Mouse (Mus musculus): ENCODE data around the gene Tnrc6b.

The Tnrc6b gene

DNA sequence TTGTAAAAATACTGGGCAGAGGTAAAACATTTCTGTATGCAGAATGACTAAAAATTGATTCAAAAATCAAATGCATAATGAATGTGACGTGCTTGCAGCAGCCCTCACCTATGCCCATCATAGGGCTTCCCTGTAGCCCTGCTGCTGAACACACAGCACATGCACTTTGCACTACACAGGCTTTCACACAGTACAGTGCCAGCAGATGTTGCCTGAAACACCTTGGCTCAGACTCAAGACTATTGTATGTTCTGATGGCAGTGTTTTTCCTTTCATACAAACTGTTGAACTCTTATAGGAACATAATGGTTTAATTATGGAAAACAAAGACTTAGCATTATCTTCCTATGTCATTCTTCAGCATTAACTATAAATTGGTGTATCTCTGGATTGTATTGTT is 84.0 kb downstream of the Tnrc6b start:
- no peak for DNase-seq

DNA sequence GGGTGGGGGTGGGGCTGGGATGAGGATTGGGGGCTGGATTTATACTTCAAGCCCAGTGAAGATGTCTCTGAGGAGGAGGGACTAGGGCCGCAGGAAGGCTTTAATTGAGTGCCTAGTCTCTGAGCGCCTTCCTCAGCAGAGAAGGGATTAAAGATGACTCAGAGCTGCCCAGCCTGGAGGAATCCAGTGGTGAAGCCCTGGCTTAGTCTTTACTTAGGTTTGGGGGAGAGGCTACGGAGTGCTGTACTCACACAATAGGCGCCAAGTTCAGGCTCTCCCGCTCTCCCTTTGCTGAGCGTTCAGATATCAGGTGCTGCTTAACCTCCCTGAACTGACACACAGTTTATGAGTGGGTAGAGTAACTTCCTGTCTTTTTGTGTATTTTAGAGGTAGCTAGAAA is 86.6 kb downstream of the Tnrc6b start:
- DNase-seq, result peak; percentile 34

DNA sequence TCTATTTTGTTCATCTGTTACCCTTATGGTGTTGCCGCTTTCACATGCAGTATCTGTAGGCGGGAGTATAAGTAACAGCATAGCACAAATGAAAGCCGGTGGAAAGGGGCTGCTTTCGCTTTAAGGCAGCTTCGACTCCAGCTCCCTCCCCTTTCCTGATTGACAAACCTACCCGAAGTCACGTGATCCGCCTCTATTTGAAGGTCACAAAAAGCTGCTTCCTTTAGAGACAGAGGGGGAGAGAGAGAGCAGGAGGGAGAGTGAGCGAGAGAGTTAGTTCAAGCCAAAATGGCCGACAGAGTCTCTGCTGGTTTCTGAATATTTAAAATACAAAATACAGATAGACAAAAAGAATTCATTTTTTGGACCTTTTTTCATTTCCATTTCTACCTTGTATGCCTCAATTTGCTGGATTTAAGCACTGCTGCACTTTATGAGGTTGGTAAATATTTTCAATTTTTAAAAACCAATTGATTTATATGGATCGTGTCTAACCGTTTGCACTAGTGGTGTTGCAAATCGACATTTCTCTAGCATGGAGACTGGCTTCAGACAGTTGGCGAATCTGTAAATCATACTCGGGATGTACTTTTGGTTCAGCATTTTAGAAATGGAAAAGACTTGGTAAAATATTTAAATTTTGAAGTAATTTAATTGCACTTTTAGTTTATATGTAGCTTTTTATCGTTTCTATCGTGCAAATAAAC is 87.4 kb downstream of the Tnrc6b start:
- peak; percentile 98 for DNase-seq

DNA sequence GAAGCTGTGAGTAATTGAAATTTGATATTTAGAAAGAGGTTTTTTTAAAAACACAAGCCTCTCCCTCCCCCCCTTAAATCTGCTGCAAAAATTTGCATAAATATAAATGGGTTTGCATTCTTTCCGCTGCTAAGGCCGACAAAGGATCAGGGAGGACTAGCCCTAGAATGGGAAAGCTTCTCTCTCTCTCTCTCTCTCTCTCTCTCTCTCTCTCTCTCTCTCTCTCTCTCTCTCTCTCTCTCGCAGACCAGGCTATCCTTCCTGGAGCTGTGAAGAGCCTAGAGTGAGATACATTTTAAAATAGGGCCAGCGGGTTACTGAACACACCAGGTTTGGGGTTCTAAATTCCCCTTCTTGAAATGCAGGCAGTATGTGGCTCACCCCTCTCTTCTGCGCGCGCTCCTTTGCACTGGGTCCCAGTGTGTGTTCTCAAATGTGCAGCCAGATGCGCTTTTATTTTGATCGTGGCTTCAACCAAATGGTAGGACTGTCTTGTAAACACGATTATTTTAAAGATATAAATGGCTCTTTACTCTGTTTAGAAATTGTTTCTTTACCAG is 88.0 kb downstream of the Tnrc6b start:
- DNase-seq, result peak; percentile 42

DNA sequence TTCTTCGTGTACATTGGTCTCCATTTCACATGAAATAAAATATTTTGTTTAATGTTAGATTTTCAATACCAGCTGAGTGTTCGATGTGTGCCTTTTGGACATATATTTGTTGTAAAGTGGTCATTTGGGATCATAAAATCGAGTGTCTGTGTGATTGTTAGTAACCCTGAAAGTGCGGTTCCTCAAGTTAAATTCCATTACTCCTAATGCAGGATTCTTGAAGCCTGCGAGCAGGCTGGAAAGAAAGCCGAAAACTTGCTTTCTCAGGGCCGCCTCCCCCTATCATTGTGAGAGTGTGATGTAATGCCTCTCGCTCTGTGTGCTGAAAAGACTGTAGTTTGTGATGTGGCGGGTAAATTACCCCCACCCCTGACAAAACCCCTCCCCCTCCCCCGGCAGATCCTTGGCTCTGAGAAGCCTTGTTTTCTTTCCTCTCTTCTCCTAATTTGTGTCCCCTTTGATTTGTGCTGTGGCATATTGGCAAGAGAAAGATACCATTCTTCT is 88.6 kb downstream of the Tnrc6b start:
- DNase-seq, result peak; percentile 51

DNA sequence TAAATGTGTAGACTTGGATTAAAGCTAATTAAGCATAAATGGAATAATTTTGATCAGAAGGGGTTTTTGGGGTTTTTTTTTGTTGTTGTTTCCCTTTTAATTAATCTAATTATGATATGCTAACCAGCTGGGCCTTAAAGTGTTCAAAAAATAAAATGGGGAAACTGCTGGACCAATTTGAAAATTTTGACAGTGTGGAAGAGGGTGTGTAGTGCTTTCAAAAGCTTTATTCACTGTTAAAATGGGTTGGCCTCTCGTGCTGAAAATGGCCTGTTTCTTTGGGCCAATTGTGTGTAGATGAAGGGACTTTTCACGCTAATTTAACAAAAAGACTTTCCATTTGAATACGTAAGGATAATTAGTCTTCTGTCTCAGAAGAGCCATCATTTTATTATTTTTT is 89.1 kb downstream of the Tnrc6b start:
- DNase-seq, result no peak

DNA sequence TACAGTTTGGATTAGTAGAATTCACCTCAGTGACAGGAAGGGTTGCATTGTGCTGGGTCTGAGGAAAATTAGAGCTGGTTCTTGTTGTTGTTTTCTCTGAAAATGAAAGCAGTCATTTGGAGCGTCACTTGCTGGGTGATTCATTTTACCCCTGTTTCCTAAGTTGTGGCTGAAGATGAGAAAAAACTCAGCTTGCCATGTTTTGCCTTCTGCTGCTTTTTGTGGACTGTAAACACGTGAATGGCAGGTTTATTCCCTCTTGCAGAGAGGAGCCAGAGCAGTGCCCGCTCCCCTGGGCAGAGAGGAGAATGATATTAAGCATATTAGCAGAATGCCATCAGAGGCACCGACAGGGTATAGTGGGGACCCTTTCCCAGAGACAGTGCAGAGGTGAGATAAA is 89.7 kb downstream of the Tnrc6b start:
- DNase-seq, result no peak

DNA sequence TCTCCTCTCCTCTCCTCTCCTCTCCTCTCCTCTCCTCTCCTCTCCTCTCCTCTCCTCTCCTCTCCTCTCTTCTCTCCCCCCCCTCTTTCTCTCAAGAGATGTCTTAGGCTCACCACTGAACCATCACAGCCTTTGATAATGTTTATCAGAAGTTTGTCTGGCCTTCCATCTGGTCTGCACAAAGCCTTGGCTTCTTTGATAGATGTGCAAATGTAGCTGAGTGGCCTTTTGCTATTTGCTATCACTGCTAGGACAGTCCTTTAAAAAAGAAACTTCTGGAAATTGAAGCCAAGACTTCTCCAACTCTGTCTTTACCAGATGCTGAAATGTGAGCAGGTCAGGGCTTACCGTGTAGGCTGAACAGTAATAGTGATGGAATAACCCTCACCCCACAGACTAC is 90.5 kb downstream of the Tnrc6b start:
- no peak for DNase-seq

DNA sequence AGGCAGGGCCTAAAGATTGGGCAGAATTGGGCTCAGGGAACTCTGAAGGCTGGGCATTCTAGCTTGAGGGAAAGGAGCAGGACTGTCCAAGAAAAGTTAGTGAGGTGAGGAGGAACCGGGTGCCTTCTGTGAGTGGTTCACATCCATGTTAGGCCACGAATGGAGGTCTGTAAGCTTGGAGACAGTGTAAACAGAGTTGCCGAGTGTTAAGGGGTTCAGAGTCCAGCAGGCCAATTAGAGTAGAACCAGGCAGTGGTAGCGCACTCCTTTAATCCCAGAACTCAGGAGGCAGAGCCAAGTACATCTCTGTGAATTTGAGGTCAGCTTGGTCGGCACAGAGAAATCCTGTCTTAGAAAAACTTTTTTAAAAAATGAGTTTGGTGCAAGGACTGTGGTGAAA is 96.0 kb downstream of the Tnrc6b start:
- DNase-seq, result no peak

DNA sequence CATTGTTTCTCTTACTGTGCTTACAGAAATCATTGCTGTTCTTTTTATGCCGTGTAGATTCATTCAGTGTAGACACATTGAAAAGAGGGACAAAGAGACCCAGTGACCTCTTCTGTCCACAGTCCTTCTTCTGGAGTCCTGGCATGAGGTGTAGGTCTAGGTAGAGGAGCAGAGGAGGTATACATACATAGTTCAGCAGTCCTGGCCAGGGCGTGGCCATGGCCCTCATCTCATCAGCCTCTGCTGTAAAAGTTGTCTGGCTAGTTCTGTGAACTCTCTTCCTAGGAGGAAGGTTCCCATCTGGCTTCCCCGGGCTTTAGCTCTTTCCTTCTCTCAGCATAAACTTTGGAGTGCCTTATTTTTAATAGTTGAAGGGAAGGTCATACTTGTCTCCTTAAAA is 99.1 kb downstream of the Tnrc6b start:
- no peak for DNase-seq

DNA sequence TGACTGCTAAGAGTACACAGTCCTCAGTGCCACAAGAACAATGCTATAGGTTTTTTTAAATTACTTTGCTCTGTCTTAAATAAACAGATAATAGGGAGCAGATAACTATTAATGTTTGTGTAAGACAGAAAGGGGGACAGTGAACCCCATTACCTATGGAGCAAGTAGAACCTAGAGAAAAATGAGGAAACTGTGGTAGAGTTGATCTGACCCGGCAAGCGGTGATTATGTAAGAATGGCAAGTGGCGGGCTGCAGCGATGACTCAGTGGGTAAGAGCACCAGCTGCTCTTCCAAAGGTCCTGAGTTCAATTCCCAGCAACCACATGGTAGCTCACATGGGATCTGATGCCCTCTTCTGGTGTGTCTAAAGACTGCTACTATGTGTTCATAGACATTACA is 101.7 kb downstream of the Tnrc6b start:
- peak; percentile 64 for DNase-seq

DNA sequence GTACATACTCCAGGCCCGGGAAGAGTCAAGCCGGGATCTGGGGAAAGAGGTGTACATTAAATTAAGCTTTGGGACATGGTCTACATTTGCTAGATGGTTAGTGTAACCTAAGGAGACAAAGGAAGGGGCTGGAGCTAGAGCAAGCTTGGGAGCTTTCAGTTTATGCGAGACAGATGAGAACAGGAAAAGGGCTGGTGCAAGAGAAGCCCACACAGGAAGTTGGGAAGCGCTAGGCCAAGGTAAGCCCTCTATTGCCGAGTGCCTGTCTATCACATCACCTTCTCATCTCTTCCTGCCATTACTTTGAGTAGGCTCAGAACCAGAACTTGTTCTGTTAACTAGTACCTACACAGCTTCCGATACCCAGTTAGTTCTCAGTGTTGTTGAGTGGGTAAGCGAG is 103.7 kb downstream of the Tnrc6b start:
- DNase-seq, result no peak

DNA sequence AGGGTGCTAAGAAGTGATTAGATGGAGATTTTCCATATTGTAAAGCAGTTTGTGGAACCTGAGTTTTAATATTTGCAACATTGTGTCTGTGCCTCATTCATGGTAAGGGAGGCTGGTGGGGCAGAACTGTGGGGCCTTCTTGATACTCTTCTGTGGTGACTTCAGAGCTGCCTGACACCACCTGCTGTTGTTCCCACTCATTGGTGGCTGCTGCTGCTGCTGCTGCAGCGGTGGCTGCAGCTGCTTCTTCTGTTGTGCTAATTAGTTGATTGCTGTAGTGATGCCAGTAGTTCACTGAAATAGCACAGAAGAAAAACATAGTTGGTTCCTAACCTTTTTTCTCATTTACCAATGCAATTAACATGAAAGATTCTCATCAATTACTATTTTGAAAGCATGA is 111.2 kb downstream of the Tnrc6b start:
- DNase-seq, result no peak

DNA sequence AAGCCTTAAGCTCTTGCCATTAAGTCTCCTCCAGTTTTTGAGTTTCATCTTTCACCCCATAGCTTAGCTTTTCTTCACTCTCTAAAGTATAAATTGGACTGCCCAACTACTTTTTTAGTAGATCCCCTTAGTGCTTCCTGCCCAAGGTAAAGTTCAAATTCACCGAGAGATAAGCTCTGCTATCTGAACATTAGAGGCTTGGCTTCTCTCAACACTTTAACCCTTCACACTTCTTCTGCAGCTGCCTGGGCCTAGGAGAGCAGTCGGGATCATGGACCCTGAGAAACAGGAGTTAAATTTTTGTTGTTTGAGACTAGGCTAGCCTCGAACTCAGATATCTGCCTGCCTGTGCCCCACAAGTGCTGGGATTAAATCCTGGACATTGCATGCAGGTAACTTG is 120.1 kb downstream of the Tnrc6b start:
- no peak for DNase-seq

DNA sequence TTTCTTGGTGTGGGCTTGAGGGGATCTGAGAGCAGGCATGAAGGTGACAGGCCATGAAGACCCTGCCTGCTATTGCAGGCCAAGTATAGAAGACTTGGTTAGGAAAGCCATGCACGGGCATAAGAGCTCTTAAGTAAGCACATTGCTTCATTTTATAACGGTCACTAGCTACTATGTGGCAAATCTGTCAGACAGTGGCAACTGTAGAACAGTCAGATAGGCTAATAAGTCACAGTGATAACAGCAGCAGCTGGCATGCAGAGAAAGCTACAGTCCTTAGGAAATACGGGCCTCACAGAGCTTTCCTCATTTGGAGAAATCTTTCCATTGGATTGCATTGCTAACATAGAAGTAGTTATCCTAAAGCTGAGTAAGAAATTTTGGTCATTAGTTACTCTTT is 121.7 kb downstream of the Tnrc6b start:
- DNase-seq, result no peak

DNA sequence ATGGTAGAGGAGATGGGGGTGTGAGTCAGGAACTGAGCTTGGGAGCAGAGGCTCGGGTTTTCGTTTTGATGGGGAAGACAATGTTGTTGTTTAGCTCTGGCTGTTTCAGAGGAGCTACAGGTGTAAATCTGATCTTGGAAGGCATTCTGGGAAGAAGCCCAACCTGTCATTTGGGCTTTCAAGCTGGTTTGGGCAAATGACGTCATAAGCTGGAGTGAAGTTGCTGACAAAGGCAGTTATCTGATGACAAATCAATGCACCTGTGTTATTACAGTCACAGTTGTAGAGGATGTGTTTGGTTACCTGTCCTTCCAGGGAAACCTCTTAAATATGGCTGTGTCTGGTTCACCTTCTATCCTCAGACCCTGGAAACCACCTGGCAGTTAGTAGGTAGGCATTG is 125.1 kb downstream of the Tnrc6b start:
- DNase-seq, result no peak

DNA sequence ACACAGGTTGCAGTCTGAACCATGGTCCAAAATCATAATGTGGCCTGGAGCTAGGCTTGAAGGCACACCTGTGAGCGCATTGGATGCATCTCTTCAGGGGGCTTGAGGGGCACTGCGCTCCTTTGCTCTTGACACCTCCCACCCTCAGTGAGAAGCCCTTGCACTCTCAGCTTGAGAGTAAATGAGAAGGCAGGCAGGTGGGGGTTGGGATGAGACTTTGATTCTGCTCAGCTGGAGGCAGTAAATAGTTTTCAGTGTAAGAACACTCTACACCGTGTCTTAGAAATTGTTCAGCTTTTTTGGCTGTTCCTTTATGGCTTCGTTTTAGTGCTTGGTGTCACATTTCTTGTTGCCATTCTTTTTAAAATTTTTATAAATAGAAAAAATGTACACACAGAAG is 127.7 kb downstream of the Tnrc6b start:
- DNase-seq, result no peak

DNA sequence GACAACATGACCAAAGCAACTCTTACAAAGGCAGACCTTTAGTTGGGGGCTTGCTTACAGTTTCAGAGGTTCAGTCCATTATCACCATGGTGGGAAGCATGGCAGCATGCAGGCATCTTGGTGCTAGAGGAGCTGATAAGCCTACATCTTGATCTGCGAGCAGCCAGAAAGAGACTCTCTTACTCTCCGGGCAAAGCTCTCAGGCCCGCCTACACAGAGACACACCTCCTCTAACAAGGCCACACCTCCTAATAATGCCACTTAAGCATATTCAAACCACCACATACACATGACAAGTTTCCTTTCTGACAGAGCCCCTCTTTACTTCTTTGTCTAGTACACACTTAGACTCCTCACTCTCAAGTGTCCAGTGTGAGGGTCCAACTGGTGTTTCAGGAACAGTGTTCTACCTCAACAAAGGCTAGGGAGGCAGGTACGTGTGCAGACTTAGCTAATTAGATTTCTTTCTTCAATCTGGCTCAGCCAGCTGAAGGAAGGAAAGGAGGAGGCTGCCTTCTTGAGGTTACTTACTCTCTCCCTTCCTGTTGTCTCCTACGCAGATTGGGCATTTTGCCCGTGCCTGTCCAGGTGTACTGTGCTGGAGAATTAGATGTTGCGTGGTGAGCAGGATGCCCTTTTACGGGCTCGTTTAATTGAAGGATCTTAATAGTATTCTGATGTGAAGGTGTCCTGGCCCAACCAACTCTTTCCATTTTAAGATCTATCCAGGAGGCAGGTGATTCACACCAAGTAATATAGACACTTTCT is 128.7 kb downstream of the Tnrc6b start:
- DNase-seq, result no peak

DNA sequence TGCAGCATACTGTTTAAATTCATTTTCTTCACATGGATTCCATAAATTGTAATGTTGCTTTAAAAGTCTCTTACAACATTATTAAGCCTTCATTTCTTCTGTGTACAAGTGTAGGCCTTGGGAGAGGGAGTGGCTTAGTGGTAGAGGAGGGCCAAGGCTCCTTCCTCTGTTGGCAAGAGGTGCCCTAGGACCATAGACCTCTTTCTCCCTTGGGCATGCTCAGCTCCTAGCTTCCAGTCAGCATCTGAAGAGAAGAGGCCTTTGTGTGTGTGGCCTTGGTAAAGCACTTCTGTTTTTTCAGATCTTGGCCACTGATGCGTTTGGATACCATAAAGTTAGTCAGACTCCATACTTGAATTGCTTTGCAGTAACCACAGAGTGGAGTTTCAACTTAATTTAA is 133.1 kb downstream of the Tnrc6b start:
- DNase-seq, result no peak

DNA sequence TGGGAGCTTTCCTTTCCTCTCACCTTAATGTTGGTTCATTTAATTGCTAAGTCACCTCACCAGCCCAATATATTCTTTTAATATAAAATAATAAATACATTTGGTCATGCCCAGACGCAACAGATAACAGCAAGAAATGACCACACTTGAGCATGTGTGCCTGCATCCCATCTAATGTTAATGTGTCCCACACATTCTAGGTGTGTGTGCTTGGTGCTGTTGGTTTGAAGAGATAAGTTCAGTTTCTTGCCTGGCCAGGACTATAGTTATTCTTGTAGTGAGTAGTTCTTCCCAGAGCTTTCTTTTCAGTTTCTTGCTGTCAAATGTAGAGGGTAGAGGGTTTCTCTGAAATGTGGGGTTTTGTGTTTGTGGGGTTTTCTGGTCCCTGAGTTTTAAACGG is 133.8 kb downstream of the Tnrc6b start:
- no peak for DNase-seq

DNA sequence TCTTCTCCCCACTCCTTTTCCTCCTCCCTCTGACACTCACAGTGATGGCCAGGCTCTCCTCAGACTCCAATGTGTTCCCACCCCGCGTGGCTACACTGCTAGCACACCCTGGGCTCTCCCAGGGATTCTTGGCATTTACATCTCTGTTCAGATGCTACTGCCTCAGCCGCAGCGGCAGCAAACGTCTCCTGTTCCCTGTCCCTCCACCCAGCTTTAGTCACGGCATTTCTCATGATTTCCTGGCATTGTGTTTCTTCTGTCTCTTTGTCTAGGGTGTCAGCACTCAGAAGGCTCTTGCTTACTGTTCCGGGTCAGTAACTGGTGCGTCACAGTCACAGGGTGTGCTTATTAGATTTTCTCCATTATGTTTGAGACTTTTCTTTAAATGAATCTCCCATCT is 138.9 kb downstream of the Tnrc6b start:
- DNase-seq, result peak; percentile 22

DNA sequence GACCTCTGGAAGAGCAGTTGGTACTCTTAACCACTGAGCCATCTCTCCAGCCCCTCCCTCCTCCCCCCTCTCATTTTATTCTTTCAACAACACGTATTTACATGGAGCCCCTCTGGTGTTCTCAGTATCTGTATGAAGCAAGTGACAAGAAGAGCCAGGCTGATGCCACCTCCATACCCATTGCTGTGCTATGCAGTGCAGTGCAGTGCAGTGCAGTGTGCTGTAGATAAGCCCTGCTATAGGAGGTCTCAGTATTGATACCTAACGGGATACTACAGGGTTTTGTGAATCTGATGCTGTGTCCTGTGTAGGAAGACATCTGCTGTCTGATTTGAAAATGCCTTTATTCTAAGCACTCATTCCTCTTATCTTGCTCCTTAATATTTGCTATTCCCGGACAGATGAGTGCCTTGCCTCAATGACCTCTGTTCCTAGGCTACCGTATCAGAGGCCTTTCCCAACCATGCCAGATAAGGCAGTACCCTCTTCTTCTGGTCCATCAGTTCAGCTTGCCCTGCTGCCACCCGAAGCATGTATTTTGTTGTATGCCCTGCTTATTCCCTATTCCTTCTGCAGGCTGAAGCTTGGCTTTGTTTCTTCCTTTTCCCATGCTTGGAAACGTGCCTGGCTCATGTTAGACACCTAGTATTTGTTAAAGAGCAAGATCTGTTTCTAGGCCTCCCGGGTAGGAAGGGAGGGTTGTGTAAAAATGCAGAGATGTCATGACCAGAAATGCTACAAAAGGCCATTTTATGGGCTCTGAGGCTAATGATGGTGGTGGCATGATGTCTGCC is 139.8 kb downstream of the Tnrc6b start:
- DNase-seq, result no peak

DNA sequence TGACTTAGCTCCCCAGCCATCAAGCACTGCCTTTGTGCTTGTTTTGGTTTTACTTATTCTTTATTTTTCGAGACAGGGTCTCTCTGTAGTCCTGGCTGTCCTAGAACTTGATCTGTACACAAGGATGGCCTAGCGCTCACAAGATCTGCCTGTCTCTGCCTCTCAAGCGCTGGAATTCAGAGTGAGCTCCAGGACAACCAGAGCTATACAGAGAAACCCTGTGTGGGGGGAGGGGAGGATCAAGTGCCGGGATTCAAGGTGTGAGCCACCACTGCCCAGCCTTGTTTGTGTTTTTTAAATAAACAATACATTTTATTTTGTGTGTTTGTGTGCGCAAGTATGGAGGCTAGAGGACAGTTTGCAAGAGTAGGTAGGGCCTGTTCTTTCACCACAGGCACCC is 141.0 kb downstream of the Tnrc6b start:
- no peak for DNase-seq
